Mouse (Mus musculus) heart, adult 18-20 months (tissue): ENCODE measurements at regions not wholly inside any gene's neighbourhood (a gene's known extent, or its start where the extent isn't known, plus 50 kb on each side); places are given as distances from the start of the nearest gene placed in this dataset.
"Not testable (repeated sequence)": the region's sequence is repeated elsewhere in the genome, so short reads cannot be mapped to it uniquely, and the experiment has no call there.

ENCODE experiments used
- DNase-seq, 2 experiments: peaks; one replicate each; pipeline ENCODE4 v3.0.0; 2021 to 2022; ENCODE audit warnings: mixed read lengths in 1 of 2

- DNase-seq = no peak
Measured at GRCm38 (mm10) chr15:60333573-60334306, 317.3 kb upstream of the 4933412E24Rik start.

- no peak for DNase-seq
Measured at GRCm38 (mm10) chr15:60317577-60317976, 301.2 kb upstream of the 4933412E24Rik start.

- DNase-seq = no peak
Measured at GRCm38 (mm10) chr15:60315210-60315609, 298.8 kb upstream of the 4933412E24Rik start.

- no peak for DNase-seq
Measured at GRCm38 (mm10) chr15:60309909-60310308, 293.5 kb upstream of the 4933412E24Rik start.

- DNase-seq = no peak
Measured at GRCm38 (mm10) chr15:60308968-60309367, 292.6 kb upstream of the 4933412E24Rik start.

- no peak for DNase-seq
Measured at GRCm38 (mm10) chr15:60308126-60308525, 291.7 kb upstream of the 4933412E24Rik start.

- DNase-seq = no peak
Measured at GRCm38 (mm10) chr15:60303501-60303900, 287.1 kb upstream of the 4933412E24Rik start.

GRCm38 (mm10) chr15:60301939-60302338, 285.5 kb upstream of the 4933412E24Rik start:
- peak; percentile 7 to 13 for DNase-seq

GRCm38 (mm10) chr15:60285321-60285720, 268.9 kb upstream of the 4933412E24Rik start:
- DNase-seq = no peak

GRCm38 (mm10) chr15:60280378-60280777, 264.0 kb upstream of the 4933412E24Rik start:
- DNase-seq = no peak

- DNase-seq = not testable (repeated sequence)
Measured at GRCm38 (mm10) chr15:60253661-60254060, 237.2 kb upstream of the 4933412E24Rik start.

- no peak for DNase-seq
Measured at GRCm38 (mm10) chr15:60226335-60226938, 210.0 kb upstream of the 4933412E24Rik start.

- no peak for DNase-seq
Measured at GRCm38 (mm10) chr15:60195070-60195469, 178.7 kb upstream of the 4933412E24Rik start.

GRCm38 (mm10) chr15:60193157-60193556, 176.7 kb upstream of the 4933412E24Rik start:
- DNase-seq = no peak

GRCm38 (mm10) chr15:60187002-60187715, 170.7 kb upstream of the 4933412E24Rik start:
- DNase-seq = no peak

- DNase-seq = no peak
Measured at GRCm38 (mm10) chr15:60141554-60142070, 125.2 kb upstream of the 4933412E24Rik start.

GRCm38 (mm10) chr15:60136671-60137070, 120.3 kb upstream of the 4933412E24Rik start:
- no peak for DNase-seq

- no peak for DNase-seq
Measured at GRCm38 (mm10) chr15:60134515-60134914, 118.1 kb upstream of the 4933412E24Rik start.

- no peak for DNase-seq
Measured at GRCm38 (mm10) chr15:60132701-60133100, 116.3 kb upstream of the 4933412E24Rik start.

- no peak for DNase-seq
Measured at GRCm38 (mm10) chr15:60124461-60124860, 108.0 kb upstream of the 4933412E24Rik start.

- DNase-seq = no peak
Measured at GRCm38 (mm10) chr15:60119926-60120325, 103.5 kb upstream of the 4933412E24Rik start.

GRCm38 (mm10) chr15:60111885-60112284, 95.5 kb upstream of the 4933412E24Rik start:
- DNase-seq = no peak

GRCm38 (mm10) chr15:60111046-60111445, 94.6 kb upstream of the 4933412E24Rik start:
- no peak for DNase-seq
